Mouse (Mus musculus): ENCODE measurements around the gene Cdip1. TPM values are rescaled to one million over a fixed set of nuclear protein-coding genes. Genes with fewer than 3 reads are reported as not detected.

Gene Cdip1
- polyA plus RNA-seq, 1 experiment from 2014 or later, result 50.3 TPM

- Histone ChIP-seq H3K9ac (replicated peaks) (no peak overlapping the region), H3K27me3 (ENCODE audit: insufficient read depth, low read length) (no peaks in the 10 kb centered on the region), H3K4me2 (ENCODE audit: low read depth, low read length) (no peak overlapping the region), H3K4me3 (ENCODE audit: low read depth, low read length) (no peak overlapping the region), H3K4me1 (ENCODE audit: insufficient read depth) (peaks cover 39% of the 10 kb centered on the region), H3K9me3 (ENCODE audit: low read length) (no peaks in the 10 kb centered on the region), H3K36me3 (replicated peaks; ENCODE audit: insufficient read depth, low read length) (0 out of 2 replicates have a peak, but pooled peaks cover 7% of the 10 kb centered on the region), H3K27ac (ENCODE audit: low read depth) (no peak overlapping the region)
- WGBS (ENCODE audit: insufficient replicate concordance), result 83% methylated on average over 4 of the region's 4 CpGs
- no peak for DNase-seq
- TF ChIP-seq CTCF (IDR thresholded peaks at IDR 0.05; ENCODE audit: low read depth) (no peak), EP300 (IDR thresholded peaks at IDR 0.05; ENCODE audit: low read depth) (no peak)
- peak; percentile 22; the same call in 1 of the 2 replicates for ATAC-seq
Measured at GRCm38 (mm10) chr16:4777905-4778609, 12.0 kb downstream of the Cdip1 start.

GRCm38 (mm10) chr16:4777171-4777904 is 12.8 kb downstream of the Cdip1 start:
- H3K9ac ChIP-seq (replicated peaks), result no peak overlapping the region
- H3K4me1 ChIP-seq (ENCODE audit: insufficient read depth), result peaks cover 37% of the 10 kb centered on the region
- peak; percentile 48 for ATAC-seq
- TF ChIP-seq CTCF (IDR thresholded peaks at IDR 0.05; ENCODE audit: low read depth), result no peak
- TF ChIP-seq EP300 (IDR thresholded peaks at IDR 0.05; ENCODE audit: low read depth), result no peak
- H3K9me3 ChIP-seq (ENCODE audit: low read length), result no peaks in the 10 kb centered on the region
- no peaks in the 10 kb centered on the region for H3K27me3 ChIP-seq (ENCODE audit: insufficient read depth, low read length)
- 0 out of 2 replicates have a peak, but pooled peaks cover 7% of the 10 kb centered on the region for H3K36me3 ChIP-seq (replicated peaks; ENCODE audit: insufficient read depth, low read length)
- peak; percentile 50 for DNase-seq
- 84% methylated on average over 3 of the region's 3 CpGs for WGBS (ENCODE audit: insufficient replicate concordance)
- no peak overlapping the region for H3K4me2 ChIP-seq (ENCODE audit: low read depth, low read length)
- no peak overlapping the region for H3K4me3 ChIP-seq (ENCODE audit: low read depth, low read length)
- no peak overlapping the region for H3K27ac ChIP-seq (ENCODE audit: low read depth)

- Histone ChIP-seq H3K27ac (ENCODE audit: low read depth) (no peak overlapping the region), H3K4me1 (ENCODE audit: insufficient read depth) (peaks cover 27% of the 10 kb centered on the region), H3K9ac (replicated peaks) (no peak overlapping the region), H3K4me2 (ENCODE audit: low read depth, low read length) (no peak overlapping the region), H3K27me3 (ENCODE audit: insufficient read depth, low read length) (no peaks in the 10 kb centered on the region), H3K9me3 (ENCODE audit: low read length) (no peaks in the 10 kb centered on the region), H3K4me3 (ENCODE audit: low read depth, low read length) (no peak overlapping the region), H3K36me3 (replicated peaks; ENCODE audit: insufficient read depth, low read length) (peaks cover 27% of the 10 kb centered on the region)
- DNase-seq, result no peak
- no peak for ATAC-seq
- 45% methylated on average over 1 of the region's 1 CpGs for WGBS (ENCODE audit: insufficient replicate concordance)
- TF ChIP-seq CTCF (IDR thresholded peaks at IDR 0.05; ENCODE audit: low read depth) (no peak), EP300 (IDR thresholded peaks at IDR 0.05; ENCODE audit: low read depth) (no peak)
Measured at GRCm38 (mm10) chr16:4773289-4773970, 16.7 kb downstream of the Cdip1 start.

- H3K9ac ChIP-seq (replicated peaks), result no peak overlapping the region
- no peak for TF ChIP-seq EP300 (IDR thresholded peaks at IDR 0.05; ENCODE audit: low read depth)
- TF ChIP-seq CTCF (IDR thresholded peaks at IDR 0.05; ENCODE audit: low read depth), result no peak
- no peak overlapping the region for H3K27ac ChIP-seq (ENCODE audit: low read depth)
- H3K36me3 ChIP-seq (replicated peaks; ENCODE audit: insufficient read depth, low read length), result peaks cover 63% of the 10 kb centered on the region
- DNase-seq (no peak), ATAC-seq (no peak)
- no peaks in the 10 kb centered on the region for H3K9me3 ChIP-seq (ENCODE audit: low read length)
- H3K27me3 ChIP-seq (ENCODE audit: insufficient read depth, low read length), result no peaks in the 10 kb centered on the region
- H3K4me1 ChIP-seq (ENCODE audit: insufficient read depth), result peaks cover 7% of the 10 kb centered on the region
- no peak overlapping the region for H3K4me3 ChIP-seq (ENCODE audit: low read depth, low read length)
- H3K4me2 ChIP-seq (ENCODE audit: low read depth, low read length), result no peak overlapping the region
- 84% methylated on average over 5 of the region's 5 CpGs for WGBS (ENCODE audit: insufficient replicate concordance)
Measured at GRCm38 (mm10) chr16:4768719-4769118, 21.4 kb downstream of the Cdip1 start.

- TF ChIP-seq EP300 (IDR thresholded peaks at IDR 0.05; ENCODE audit: low read depth) (no peak), CTCF (IDR thresholded peaks at IDR 0.05; ENCODE audit: low read depth) (no peak)
- Histone ChIP-seq H3K4me1 (ENCODE audit: insufficient read depth) (no peaks in the 10 kb centered on the region; the same call in 1 of the 2 replicates), H3K9me3 (ENCODE audit: low read length) (no peaks in the 10 kb centered on the region), H3K27ac (ENCODE audit: low read depth) (no peak overlapping the region), H3K36me3 (replicated peaks; ENCODE audit: insufficient read depth, low read length) (peaks cover 71% of the 10 kb centered on the region), H3K9ac (replicated peaks) (no peak overlapping the region), H3K27me3 (ENCODE audit: insufficient read depth, low read length) (no peaks in the 10 kb centered on the region), H3K4me2 (ENCODE audit: low read depth, low read length) (no peak overlapping the region), H3K4me3 (ENCODE audit: low read depth, low read length) (no peak overlapping the region)
- WGBS (ENCODE audit: insufficient replicate concordance), result 76% methylated on average over 6 of the region's 6 CpGs
- no peak for DNase-seq
- no peak for ATAC-seq
Measured at GRCm38 (mm10) chr16:4767012-4767790, 22.9 kb downstream of the Cdip1 start.
